Mouse (Mus musculus): Measurements from ENCODE around the gene Fubp1.

DNA sequence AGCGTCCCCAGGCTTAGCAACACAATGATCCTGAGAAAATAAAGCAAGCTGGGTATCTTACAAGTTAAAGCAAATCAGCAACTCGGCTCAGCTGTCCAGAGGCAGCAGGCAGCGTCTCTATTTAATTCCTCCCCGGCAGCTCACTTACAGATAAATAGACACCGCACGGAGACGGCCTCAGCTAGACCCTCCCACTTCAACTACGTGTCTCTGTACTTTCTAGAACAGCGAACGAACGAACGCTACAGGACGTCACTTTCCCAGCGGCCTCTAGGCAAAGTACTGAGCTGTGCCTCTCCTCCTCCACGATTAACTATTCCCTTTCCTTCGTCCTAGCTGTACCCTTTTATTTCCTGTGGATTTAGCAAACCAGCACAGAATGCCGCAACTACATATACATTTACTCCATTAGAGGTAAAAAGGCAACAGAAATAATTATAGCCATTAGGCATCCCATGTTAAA, 16.6 kb upstream of the Fubp1 start:
- no peak for TF ChIP-seq MAFK (IDR thresholded peaks at IDR 0.05; ENCODE audit: borderline replicate concordance, low read depth, low read length)
- no peak for TF ChIP-seq CTCF (IDR thresholded peaks at IDR 0.05 in 2 of 3, conservative IDR thresholded peaks at IDR 0.05 in 1 of 3; ENCODE audit: control insufficient read depth in 1 of 3, insufficient read depth in 1 of 3, low read depth in 2 of 3, low read length in 3 of 3, poor library complexity in 1 of 3, severe bottlenecking in 1 of 3)
- peak; percentile 82 to 99 for TF ChIP-seq POLR2A (IDR thresholded peaks at IDR 0.05; ENCODE audit: control insufficient read depth in 1 of 2, insufficient read depth in 1 of 2, low read depth in 1 of 2, low read length in 2 of 2, poor library complexity in 1 of 2)
- no peak for TF ChIP-seq BHLHE40 (IDR thresholded peaks at IDR 0.05; ENCODE audit: borderline replicate concordance, low read depth, low read length)
- no peak for TF ChIP-seq MAZ (IDR thresholded peaks at IDR 0.05; ENCODE audit: low read depth, low read length)
- no peak for TF ChIP-seq E2F4 (IDR thresholded peaks at IDR 0.05; ENCODE audit: borderline replicate concordance, low read depth, low read length)

All from MEL (cell line).